Mouse (Mus musculus): ENCODE measurements at regions not wholly inside any gene's neighbourhood (a gene's known extent, or its start where the extent isn't known, plus 50 kb on each side); places are given as distances from the start of the nearest gene placed in this dataset.

DNA sequence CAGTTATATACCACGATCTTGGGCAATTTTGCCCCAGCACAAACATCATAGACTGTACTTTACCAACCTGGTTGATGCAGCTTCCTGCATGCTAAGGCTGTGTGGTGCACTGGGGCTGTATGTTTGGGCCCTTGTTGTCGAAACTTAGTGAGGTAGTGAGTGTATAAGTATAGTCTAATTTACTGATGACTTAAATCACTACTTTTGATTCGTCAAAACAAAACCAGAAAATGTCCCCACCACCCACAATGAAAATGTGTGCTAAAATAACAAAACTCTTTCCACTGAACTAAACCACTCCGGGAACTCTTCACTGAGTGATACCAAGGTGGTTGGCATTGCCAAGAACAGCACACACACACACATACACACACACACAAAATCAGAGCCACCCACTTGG lies 191.5 kb downstream of the Shq1 start:
- intact Hi-C loops (cut with DNase I) = no loop called here
- no peak for DNase-seq (ENCODE audit: low spot score in 2 of 2)

DNA sequence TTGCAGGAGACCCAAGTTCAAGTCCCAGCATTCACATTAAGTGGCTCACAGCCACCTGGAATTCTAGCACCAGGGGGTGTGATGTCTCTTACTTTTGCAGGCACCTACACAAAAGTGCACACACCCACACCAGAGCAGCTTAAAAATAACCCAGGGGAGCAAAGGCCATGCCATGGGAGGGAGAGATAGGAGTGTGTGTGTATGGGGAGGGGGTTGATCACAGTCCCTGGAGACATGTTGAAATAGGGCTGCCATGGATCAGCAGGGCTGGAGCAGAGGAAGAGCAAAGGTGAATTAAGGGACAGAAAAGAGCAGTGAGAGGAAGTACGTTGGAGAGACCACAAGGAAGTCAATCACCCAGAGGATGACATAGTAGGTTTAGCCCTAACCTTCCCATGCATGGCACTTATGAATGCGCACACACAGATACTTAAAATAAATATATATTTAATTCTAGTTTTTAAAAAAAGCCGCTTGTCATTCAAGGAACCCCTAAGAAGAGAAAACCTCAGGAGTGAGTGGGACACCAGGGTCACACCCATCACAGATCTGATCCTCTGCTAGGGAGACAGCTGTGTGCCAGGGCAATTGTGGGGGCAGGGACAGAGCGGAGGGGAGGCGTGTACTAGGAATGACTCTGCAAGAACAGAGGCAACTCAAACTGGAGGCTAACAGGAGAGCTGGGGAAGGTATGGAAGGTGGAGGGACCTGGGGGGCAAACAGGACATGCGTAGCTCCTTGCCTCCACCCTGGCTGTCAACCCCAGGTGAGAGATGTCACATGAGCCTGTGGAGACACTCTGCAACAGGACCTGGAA lies 189.5 kb upstream of the Rybp start:
- intact Hi-C loops (cut with DNase I) = no loop called here
- DNase-seq (ENCODE audit: low spot score in 2 of 2) = no peak

DNA sequence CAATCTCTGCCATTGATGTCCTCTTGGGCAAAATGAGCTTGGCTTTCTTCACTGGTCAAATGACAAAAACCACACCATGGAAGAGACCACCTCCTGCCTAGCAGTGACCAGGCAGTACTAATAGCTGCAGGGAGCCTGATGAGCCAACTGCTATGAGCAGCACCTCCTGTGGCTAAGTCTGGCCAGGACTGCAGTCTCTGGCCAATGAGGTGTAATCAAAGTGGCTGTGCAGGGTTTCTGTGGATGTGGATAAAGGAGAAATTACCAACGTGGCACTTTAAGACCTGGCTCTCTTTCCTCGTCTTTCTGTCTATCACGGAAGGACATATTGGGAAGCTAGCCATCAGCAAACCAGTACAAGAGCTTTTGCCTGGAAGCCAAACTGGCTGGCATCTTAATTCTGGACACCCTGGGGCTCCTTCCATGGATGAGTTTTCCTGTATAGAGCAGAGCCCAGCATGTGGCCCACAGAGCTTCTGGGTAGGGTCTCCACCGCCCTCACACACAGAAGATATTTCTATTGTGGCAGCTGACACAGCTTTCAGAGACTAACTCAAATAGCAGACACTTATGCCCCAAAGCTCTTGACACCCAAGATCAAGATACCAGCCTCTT lies 188.2 kb upstream of the Rybp start:
- intact Hi-C loops (cut with DNase I) = no loop called here

GRCm38 (mm10) chr6:100474326-100474725 lies 187.0 kb upstream of the Rybp start:
- no peak for DNase-seq (ENCODE audit: low spot score in 2 of 2)
- intact Hi-C loops (cut with DNase I) = no loop called here

More for the DNA sequence above, 188.2 kb upstream of the Rybp start:
- no peak for DNase-seq (ENCODE audit: low spot score in 2 of 2)

DNA sequence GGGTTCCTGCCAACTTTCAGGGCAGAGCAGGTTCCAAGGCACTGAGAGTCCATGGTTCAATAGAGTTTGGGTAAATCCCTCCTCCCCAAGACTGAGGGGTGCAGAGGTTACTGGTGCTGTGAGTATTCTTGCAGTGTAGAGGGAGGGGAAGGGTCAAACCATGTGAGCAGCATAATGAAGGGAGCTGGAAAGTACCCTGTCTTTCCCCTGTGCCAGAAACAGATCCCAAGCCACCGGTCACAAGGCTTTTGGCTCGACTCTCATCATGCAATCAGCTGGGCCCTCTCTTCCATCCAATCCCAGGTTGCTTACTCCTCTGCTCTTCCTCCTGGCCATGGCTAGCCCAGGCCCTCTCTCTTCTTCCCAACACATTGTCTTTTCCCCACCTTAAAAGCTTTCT lies 182.8 kb upstream of the Rybp start:
- intact Hi-C loops (cut with DNase I) = no loop called here
- DNase-seq (ENCODE audit: low spot score in 2 of 2) = no peak

DNA sequence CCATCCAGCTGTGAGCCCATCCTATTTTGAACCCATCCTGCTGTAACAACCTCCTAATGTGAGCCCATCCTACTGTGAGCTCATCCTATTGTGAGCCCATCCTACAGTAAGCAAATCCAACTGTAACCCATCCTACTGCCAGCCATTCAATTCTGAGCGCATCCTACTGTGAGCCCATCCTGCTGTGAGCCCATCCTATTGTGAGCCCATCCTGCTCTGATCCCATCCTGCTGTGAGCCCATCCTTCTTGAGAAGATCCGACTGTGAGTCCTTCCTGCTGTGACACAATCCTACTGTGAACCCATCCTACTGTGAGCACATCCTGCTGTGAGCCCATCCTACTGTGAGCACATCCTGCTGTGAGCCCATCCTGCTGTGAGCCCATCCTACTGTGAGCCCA lies 175.5 kb upstream of the Rybp start:
- intact Hi-C loops (cut with DNase I) = no loop called here
- no peak for DNase-seq (ENCODE audit: low spot score in 2 of 2)

DNA sequence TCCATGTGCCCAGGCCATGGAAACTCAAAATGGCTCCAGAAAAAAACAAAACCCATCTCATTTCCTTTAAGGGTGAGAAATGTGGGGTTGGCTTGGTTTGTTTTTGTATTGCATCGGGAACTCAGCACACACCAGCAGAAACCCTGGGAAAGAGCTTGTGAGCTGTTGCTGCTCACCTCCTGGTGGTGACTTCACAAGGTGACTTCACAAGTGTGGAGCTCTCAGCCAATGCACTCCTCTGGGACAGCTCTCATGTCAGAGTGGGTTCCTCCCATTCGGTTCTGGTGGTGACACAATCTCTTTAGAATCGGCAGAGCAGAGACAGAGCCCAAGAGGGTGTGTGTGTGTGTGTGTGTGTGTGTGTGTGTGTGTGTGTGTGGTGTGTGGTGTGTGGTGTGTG lies 166.1 kb upstream of the Rybp start:
- intact Hi-C loops (cut with DNase I) = no loop called here
- DNase-seq (ENCODE audit: low spot score in 2 of 2) = no peak

DNA sequence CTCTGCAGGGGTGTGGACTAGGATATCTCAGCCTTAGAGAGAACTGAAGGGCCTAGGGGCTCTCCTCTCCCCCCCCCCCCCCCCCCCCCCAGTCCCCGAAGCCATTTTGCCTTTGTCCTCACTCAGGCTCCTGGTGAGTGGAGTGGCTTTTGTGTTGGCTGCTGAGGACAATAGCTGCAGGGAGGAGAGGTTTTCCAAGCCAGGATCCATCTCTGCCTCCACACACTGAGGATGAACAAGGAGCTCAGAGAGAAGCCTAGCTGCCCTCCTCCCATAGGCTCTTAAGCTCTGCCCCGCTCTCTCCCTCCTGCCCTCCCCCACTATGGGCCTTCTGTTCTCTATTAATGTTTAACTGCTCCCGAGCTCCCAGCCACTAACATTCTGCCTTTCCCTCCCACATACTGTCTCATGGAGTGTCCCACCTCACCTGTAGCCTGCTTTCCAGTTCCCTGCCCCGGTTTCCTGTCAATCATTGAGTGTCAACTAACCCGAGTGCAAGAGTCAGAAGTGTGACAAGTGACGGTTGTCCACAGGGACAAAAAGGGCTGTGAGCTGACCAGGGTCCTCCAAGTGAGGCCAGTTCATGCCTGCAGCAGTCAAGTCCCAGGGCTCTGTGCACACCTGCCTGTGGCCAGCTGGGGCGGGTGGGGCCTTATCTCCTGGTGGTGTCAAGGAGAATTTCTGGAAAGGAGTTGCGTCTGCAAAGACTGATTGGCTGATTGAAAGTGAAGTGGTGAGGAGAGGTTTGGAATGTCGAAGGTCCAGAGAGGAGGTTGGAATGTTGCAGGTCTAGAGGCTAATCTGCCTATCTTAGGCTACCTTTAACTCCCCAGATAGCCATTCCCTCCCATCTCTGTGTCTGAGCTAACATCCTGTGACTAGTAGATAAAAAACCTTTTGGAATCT lies 165.1 kb upstream of the Rybp start:
- intact Hi-C loops (cut with DNase I) = no loop called here
- DNase-seq (ENCODE audit: low spot score in 2 of 2) = no peak

- intact Hi-C loops (cut with DNase I) = no loop called here
- no peak for DNase-seq (ENCODE audit: low spot score in 2 of 2)
These were observed 162.8 kb upstream of the Rybp start for GRCm38 (mm10) chr6:100450108-100450507.

- intact Hi-C loops (cut with DNase I) = no loop called here
- DNase-seq (ENCODE audit: low spot score in 2 of 2) = no peak
These were observed 161.8 kb upstream of the Rybp start for GRCm38 (mm10) chr6:100449087-100449486.

GRCm38 (mm10) chr6:100447211-100447610 lies 159.9 kb upstream of the Rybp start:
- intact Hi-C loops (cut with DNase I) = no loop called here
- no peak for DNase-seq (ENCODE audit: low spot score in 2 of 2)

DNA sequence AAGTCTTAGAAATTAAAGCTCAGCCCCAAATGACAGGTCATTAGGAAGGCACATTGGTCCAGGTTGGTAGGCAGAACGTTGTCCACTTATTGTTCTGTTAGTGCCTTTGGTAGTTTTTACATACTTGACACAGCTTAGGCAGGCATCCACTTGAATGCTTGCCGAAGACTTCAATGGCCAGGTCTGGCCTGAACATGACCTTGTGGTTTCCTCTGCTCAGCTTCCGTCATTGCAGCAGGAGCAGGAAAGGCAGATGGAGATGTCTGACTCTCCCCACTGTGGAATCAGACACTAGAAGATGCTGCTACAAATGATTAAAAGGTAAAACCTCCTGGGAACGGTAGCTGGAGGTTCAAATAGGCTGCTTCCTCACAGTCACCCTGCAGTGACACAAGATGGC lies 159.5 kb upstream of the Rybp start:
- intact Hi-C loops (cut with DNase I) = no loop called here
- no peak for DNase-seq (ENCODE audit: low spot score in 2 of 2)

GRCm38 (mm10) chr6:100439071-100439737 lies 151.9 kb upstream of the Rybp start:
- peak; percentile 24 to 59 for DNase-seq (ENCODE audit: low spot score in 2 of 2)
- intact Hi-C loops (cut with DNase I) = loop anchor here (5.0 kb wide), 2 partner anchors 118 to 152 kb away; partner anchors contain the start of gene Rybp

GRCm38 (mm10) chr6:100438511-100438991 lies 151.3 kb upstream of the Rybp start:
- intact Hi-C loops (cut with DNase I) = loop anchor here (5.0 kb wide), 2 partner anchors 119 to 151 kb away; partner anchors contain the start of gene Rybp

DNA sequence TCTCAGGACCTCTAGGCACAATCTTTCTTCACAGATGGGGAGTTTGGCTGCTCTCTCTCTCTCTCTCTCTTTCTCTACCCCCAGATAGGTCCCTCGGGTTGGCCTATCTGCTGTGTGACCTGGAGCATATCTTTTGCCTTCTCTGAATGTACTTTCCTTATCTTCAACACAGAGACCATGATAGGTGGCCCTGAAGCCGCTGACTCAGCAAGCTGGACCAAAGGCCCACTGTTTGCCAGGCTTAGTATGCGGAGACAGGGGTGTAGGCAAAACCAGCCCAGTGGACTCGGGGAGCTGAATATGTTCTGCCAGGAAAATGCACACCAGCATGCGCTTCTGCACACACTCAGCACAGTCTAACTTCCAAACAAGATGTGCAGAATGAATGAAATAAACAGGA lies 150.7 kb upstream of the Rybp start:
- intact Hi-C loops (cut with DNase I) = loop anchor here (5.0 kb wide), 2 partner anchors 119 to 151 kb away; partner anchors contain the start of gene Rybp
- DNase-seq (ENCODE audit: low spot score in 2 of 2) = no peak

More at GRCm38 (mm10) chr6:100438511-100438991, 151.3 kb upstream of the Rybp start:
- peak; percentile 51 to 66 for DNase-seq (ENCODE audit: low spot score in 2 of 2)

GRCm38 (mm10) chr6:100436507-100436906 lies 149.2 kb upstream of the Rybp start:
- DNase-seq (ENCODE audit: low spot score in 2 of 2) = no peak
- intact Hi-C loops (cut with DNase I) = loop anchor here (5.0 kb wide), 2 partner anchors 121 to 149 kb away; partner anchors contain the start of gene Rybp

- DNase-seq (ENCODE audit: low spot score in 2 of 2) = no peak
- intact Hi-C loops (cut with DNase I) = loop anchor here (5.0 kb wide), 2 partner anchors 122 to 148 kb away; partner anchors contain the start of gene Rybp
These were observed 147.9 kb upstream of the Rybp start for GRCm38 (mm10) chr6:100435222-100435621.

- DNase-seq (ENCODE audit: low spot score in 2 of 2) = no peak
- intact Hi-C loops (cut with DNase I) = no loop called here
These were observed 146.2 kb upstream of the Rybp start for GRCm38 (mm10) chr6:100433534-100433867.

All from left cerebral cortex, postnatal 25 days (tissue).